Mouse (Mus musculus) embryonic facial prominence, embryonic 12.5 days (tissue): ENCODE measurements around the gene Tet1. TPM values are rescaled to one million over a fixed set of nuclear protein-coding genes. Genes with fewer than 3 reads are reported as not detected.

Source experiments
- ATAC-seq: fragments of 200-750 bp; cut with Nextera tagmentation; 2 replicates; pipeline ENCODE4 v1.8.0; 2017; ENCODE audit not compliant: insufficient number of reproducible peaks, insufficient read depth, low FRiP score, low TSS enrichment
- H3K27ac ChIP-seq: fragments of 300-500 bp; sonication (generic); 2 replicates; pipeline ENCODE4 v1.5.1; 2016; ENCODE audit warnings: mild to moderate bottlenecking
- H3K27me3 ChIP-seq: fragments of 300-500 bp; sonication (generic); 2 replicates; pipeline ENCODE4 v1.6.1; 2016; ENCODE audit warnings: mild to moderate bottlenecking, moderate library complexity
- H3K36me3 ChIP-seq: fragments of 300-500 bp; sonication (generic); 2 replicates; pipeline ENCODE4 v1.6.1; 2016; ENCODE audit warnings: mild to moderate bottlenecking
- H3K4me1 ChIP-seq: fragments of 300-500 bp; sonication (generic); 2 replicates; pipeline ENCODE4 v1.6.1; 2016
- H3K4me2 ChIP-seq: fragments of 300-500 bp; sonication (generic); replicated peaks from 2 replicates; pipeline ENCODE4 v1.6.1; 2016; ENCODE audit warnings: mild to moderate bottlenecking, moderate library complexity
- H3K4me3 ChIP-seq: fragments of 300-500 bp; sonication (generic); 2 replicates; pipeline ENCODE4 v1.5.1; 2016; ENCODE audit warnings: mild to moderate bottlenecking
- H3K9ac ChIP-seq: fragments of 300-500 bp; sonication (generic); 2 replicates; pipeline ENCODE4 v1.6.1; 2016; ENCODE audit warnings: mild to moderate bottlenecking, moderate library complexity
- H3K9me3 ChIP-seq: fragments of 300-500 bp; sonication (generic); 2 replicates; pipeline ENCODE4 v1.6.1; 2016; ENCODE audit warnings: mild to moderate bottlenecking, moderate library complexity
- WGBS: fragments of 180-500 bp; shearing (Covaris S2); methylation state at CpG from one replicate; pipeline ENCODE4 v1.1.7; 2016; 5-methylcytosine and 5-hydroxymethylcytosine counted together
- polyA plus RNA-seq: library from polyadenylated mRNA; unstranded; fragments of >200 nt; fragmentation: Nextera tagmentation; extraction: Ambion mirVana; gene quantifications from 2 replicates; pipeline ENCODE4 v1.2.1, GENCODE M21; 2016

Gene Tet1
- polyA plus RNA-seq, 1 experiment from 2014 or later: 30.8 TPM

- H3K27ac ChIP-seq: no peak overlapping the region
- ATAC-seq: no peak
- H3K36me3 ChIP-seq: no peaks in the 10 kb centered on the region
- H3K4me1 ChIP-seq: no peaks in the 10 kb centered on the region
- H3K27me3 ChIP-seq: no peaks in the 10 kb centered on the region
- H3K4me3 ChIP-seq: no peak overlapping the region
- H3K9ac ChIP-seq: no peak overlapping the region
- H3K9me3 ChIP-seq: no peaks in the 10 kb centered on the region
- WGBS: 61% methylated on average over 1 of the region's 1 CpGs
- H3K4me2 ChIP-seq: no peak overlapping the region
Observed at GRCm38 (mm10) chr10:62902829-62903228, 6.0 kb downstream of the Tet1 start.

- Histone ChIP-seq H3K27me3 (no peaks in the 10 kb centered on the region), H3K9me3 (no peaks in the 10 kb centered on the region), H3K4me2 (no peak overlapping the region), H3K36me3 (no peaks in the 10 kb centered on the region), H3K4me1 (no peaks in the 10 kb centered on the region), H3K27ac (no peak overlapping the region), H3K4me3 (no peak overlapping the region), H3K9ac (no peak overlapping the region)
- 42% methylated on average over 8 of the region's 8 CpGs for WGBS
- ATAC-seq: no peak
Observed at GRCm38 (mm10) chr10:62901826-62902225, 7.0 kb downstream of the Tet1 start.

GRCm38 (mm10) chr10:62900144-62900543 is 8.7 kb downstream of the Tet1 start:
- Histone ChIP-seq H3K36me3 (no peaks in the 10 kb centered on the region), H3K4me1 (no peaks in the 10 kb centered on the region), H3K4me2 (no peak overlapping the region), H3K4me3 (no peak overlapping the region), H3K9ac (no peak overlapping the region), H3K27ac (no peak overlapping the region), H3K27me3 (no peaks in the 10 kb centered on the region), H3K9me3 (no peaks in the 10 kb centered on the region)
- WGBS: 94% methylated on average over 4 of the region's 4 CpGs
- ATAC-seq: no peak

- Histone ChIP-seq H3K27me3 (no peaks in the 10 kb centered on the region), H3K4me2 (no peak overlapping the region), H3K4me1 (no peaks in the 10 kb centered on the region), H3K9ac (no peak overlapping the region), H3K9me3 (no peaks in the 10 kb centered on the region), H3K27ac (no peak overlapping the region), H3K4me3 (no peak overlapping the region), H3K36me3 (no peaks in the 10 kb centered on the region)
- ATAC-seq: no peak
- 75% methylated on average over 2 of the region's 2 CpGs for WGBS
Observed at GRCm38 (mm10) chr10:62898061-62898460, 10.7 kb downstream of the Tet1 start.

- WGBS: 90% methylated on average over 3 of the region's 3 CpGs
- Histone ChIP-seq H3K27me3 (no peaks in the 10 kb centered on the region), H3K9me3 (no peaks in the 10 kb centered on the region), H3K36me3 (no peaks in the 10 kb centered on the region), H3K4me3 (no peak overlapping the region), H3K27ac (no peak overlapping the region), H3K4me1 (no peaks in the 10 kb centered on the region), H3K9ac (no peak overlapping the region), H3K4me2 (no peak overlapping the region)
- ATAC-seq: no peak
Observed at GRCm38 (mm10) chr10:62897437-62897836, 11.4 kb downstream of the Tet1 start.

GRCm38 (mm10) chr10:62896774-62897173 is 12.0 kb downstream of the Tet1 start:
- Histone ChIP-seq H3K4me3 (no peak overlapping the region), H3K4me1 (no peaks in the 10 kb centered on the region), H3K36me3 (no peaks in the 10 kb centered on the region), H3K9ac (no peak overlapping the region), H3K9me3 (no peaks in the 10 kb centered on the region), H3K27me3 (no peaks in the 10 kb centered on the region), H3K27ac (no peak overlapping the region), H3K4me2 (no peak overlapping the region)
- ATAC-seq: no peak
- WGBS: 62% methylated on average over 4 of the region's 4 CpGs

- ATAC-seq: no peak
Observed at GRCm38 (mm10) chr10:62896035-62896434, 12.8 kb downstream of the Tet1 start.

GRCm38 (mm10) chr10:62895386-62895785 is 13.4 kb downstream of the Tet1 start:
- no peak overlapping the region for H3K9ac ChIP-seq
- 80% methylated on average over 6 of the region's 6 CpGs for WGBS
- no peaks in the 10 kb centered on the region for H3K4me1 ChIP-seq
- H3K4me3 ChIP-seq: no peak overlapping the region
- no peak overlapping the region for H3K4me2 ChIP-seq
- H3K27ac ChIP-seq: no peak overlapping the region
- no peaks in the 10 kb centered on the region for H3K27me3 ChIP-seq
- no peaks in the 10 kb centered on the region for H3K9me3 ChIP-seq
- ATAC-seq: no peak
- H3K36me3 ChIP-seq: no peaks in the 10 kb centered on the region

More at GRCm38 (mm10) chr10:62896035-62896434, 12.8 kb downstream of the Tet1 start:
- H3K27me3 ChIP-seq: no peaks in the 10 kb centered on the region
- no peaks in the 10 kb centered on the region for H3K4me1 ChIP-seq
- no peaks in the 10 kb centered on the region for H3K9me3 ChIP-seq
- H3K9ac ChIP-seq: no peak overlapping the region
- no peak overlapping the region for H3K4me2 ChIP-seq
- H3K27ac ChIP-seq: no peak overlapping the region
- no peaks in the 10 kb centered on the region for H3K36me3 ChIP-seq
- 71% methylated on average over 4 of the region's 4 CpGs for WGBS
- H3K4me3 ChIP-seq: no peak overlapping the region

GRCm38 (mm10) chr10:62894447-62894846 is 14.3 kb downstream of the Tet1 start:
- Histone ChIP-seq H3K4me3 (no peak overlapping the region), H3K9ac (no peak overlapping the region), H3K27me3 (no peaks in the 10 kb centered on the region), H3K9me3 (no peaks in the 10 kb centered on the region), H3K27ac (no peak overlapping the region), H3K4me2 (no peak overlapping the region), H3K4me1 (no peaks in the 10 kb centered on the region), H3K36me3 (no peaks in the 10 kb centered on the region)
- ATAC-seq: no peak
- 75% methylated on average over 3 of the region's 3 CpGs for WGBS

GRCm38 (mm10) chr10:62893356-62893884 is 15.4 kb downstream of the Tet1 start:
- Histone ChIP-seq H3K27me3 (no peaks in the 10 kb centered on the region), H3K4me1 (no peaks in the 10 kb centered on the region), H3K36me3 (no peaks in the 10 kb centered on the region), H3K9ac (no peak overlapping the region), H3K4me2 (no peak overlapping the region), H3K4me3 (no peak overlapping the region), H3K27ac (no peak overlapping the region), H3K9me3 (no peaks in the 10 kb centered on the region)
- 64% methylated on average over 6 of the region's 6 CpGs for WGBS
- ATAC-seq: no peak

GRCm38 (mm10) chr10:62892549-62893232 is 16.1 kb downstream of the Tet1 start:
- Histone ChIP-seq H3K4me1 (no peaks in the 10 kb centered on the region), H3K9ac (no peak overlapping the region), H3K36me3 (no peaks in the 10 kb centered on the region), H3K27ac (no peak overlapping the region), H3K9me3 (no peaks in the 10 kb centered on the region), H3K27me3 (peaks cover 2% of the 10 kb centered on the region; the same call in 1 of the 2 replicates), H3K4me2 (no peak overlapping the region), H3K4me3 (no peak overlapping the region)
- no peak for ATAC-seq
- 20% methylated on average over 4 of the region's 4 CpGs for WGBS

- Histone ChIP-seq H3K9me3 (no peaks in the 10 kb centered on the region), H3K36me3 (no peaks in the 10 kb centered on the region), H3K4me1 (no peaks in the 10 kb centered on the region), H3K4me2 (no peak overlapping the region), H3K27me3 (peaks cover 2% of the 10 kb centered on the region; the same call in 1 of the 2 replicates), H3K4me3 (no peak overlapping the region), H3K27ac (no peak overlapping the region), H3K9ac (no peak overlapping the region)
- WGBS: 83% methylated on average over 3 of the region's 3 CpGs
- ATAC-seq: no peak
Observed at GRCm38 (mm10) chr10:62891025-62891424, 17.8 kb downstream of the Tet1 start.
